Mouse (Mus musculus) hindbrain, embryonic 16.5 days (tissue): ENCODE results near the gene Mslnl. TPM values are rescaled to one million over a fixed set of nuclear protein-coding genes. Genes with fewer than 3 reads are reported as not detected.

Experiments
- ATAC-seq: fragments of 200-750 bp; cut with Nextera tagmentation; 2 replicates; pipeline ENCODE4 v1.8.0; 2017; ENCODE audit warnings: moderate TSS enrichment, moderate library complexity
- H3K27ac ChIP-seq: fragments of 300-500 bp; sonication (generic); 2 replicates; pipeline ENCODE4 v1.5.1; 2014; ENCODE audit warnings: low read depth, mild to moderate bottlenecking, control low read depth, low read length, moderate library complexity
- H3K27me3 ChIP-seq: fragments of 300-500 bp; sonication (generic); replicated peaks from 2 replicates; pipeline ENCODE4 v1.6.1; 2014; ENCODE audit warnings: low read length; ENCODE audit not compliant: control insufficient read depth, insufficient read depth
- H3K36me3 ChIP-seq: fragments of 300-500 bp; sonication (generic); 2 replicates; pipeline ENCODE4 v1.6.1; 2014; ENCODE audit warnings: mild to moderate bottlenecking, low read length, moderate library complexity, mixed read lengths; ENCODE audit not compliant: control insufficient read depth, insufficient read depth
- H3K4me1 ChIP-seq: fragments of 300-500 bp; sonication (generic); 2 replicates; pipeline ENCODE4 v1.6.1; 2014; ENCODE audit warnings: low read depth, low read length; ENCODE audit not compliant: control insufficient read depth, insufficient read depth
- H3K4me2 ChIP-seq: fragments of 300-500 bp; sonication (generic); 2 replicates; pipeline ENCODE4 v1.6.1; 2014; ENCODE audit warnings: mild to moderate bottlenecking, low read length, control low read depth, moderate library complexity
- H3K4me3 ChIP-seq: fragments of 300-500 bp; sonication (generic); 2 replicates; pipeline ENCODE4 v1.5.1; 2014; ENCODE audit warnings: mild to moderate bottlenecking, low read length, control low read depth, moderate library complexity
- H3K9ac ChIP-seq: fragments of 300-500 bp; sonication (generic); 2 replicates; pipeline ENCODE4 v1.6.1; 2014; ENCODE audit warnings: low read depth, mild to moderate bottlenecking, control low read depth, low read length, moderate library complexity
- H3K9me3 ChIP-seq: fragments of 300-500 bp; sonication (generic); 2 replicates; pipeline ENCODE4 v1.6.1; 2014; ENCODE audit warnings: mild to moderate bottlenecking, low read length, moderate library complexity; ENCODE audit not compliant: control insufficient read depth
- WGBS: fragments of 180-500 bp; shearing (Covaris S2); extraction: QIAGEN DNeasy Blood & Tissue Kit; methylation state at CpG from one replicate; pipeline ENCODE4 v1.1.7; 2014; 5-methylcytosine and 5-hydroxymethylcytosine counted together
- polyA plus RNA-seq: library from polyadenylated mRNA; unstranded; fragments of >200 nt; fragmentation: Nextera tagmentation; extraction: Ambion mirVana; gene quantifications from 2 replicates; pipeline ENCODE4 v1.2.1, GENCODE M21; 2015

Mslnl gene
- polyA plus RNA-seq, 1 experiment from 2014 or later: not detected

DNA sequence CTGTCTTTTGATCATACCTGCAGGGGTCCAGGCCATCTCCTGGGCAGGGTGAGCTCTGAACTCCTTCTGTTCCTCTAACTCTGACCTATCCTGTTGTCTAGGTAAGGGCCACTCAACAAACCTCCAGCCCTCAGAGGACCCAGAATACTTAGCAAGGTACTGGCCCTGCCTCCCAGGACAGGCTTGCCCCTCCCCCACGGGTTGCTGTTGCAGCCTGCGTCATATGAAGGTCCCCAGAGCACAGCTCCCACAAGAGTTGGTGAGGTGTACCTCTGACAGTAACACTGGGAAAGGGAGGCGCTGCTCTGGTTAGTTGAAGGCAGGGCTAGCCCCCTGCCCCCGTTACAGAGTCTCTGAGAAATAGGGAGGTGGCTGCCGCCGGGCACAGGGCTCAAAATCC lies 19.7 kb upstream of the Mslnl start:
- WGBS: 2% methylated on average over 6 of the region's 6 CpGs
- peaks cover 25% of the 10 kb centered on the region for H3K27me3 ChIP-seq

GRCm38 (mm10) chr17:25716711-25717637 lies 18.9 kb upstream of the Mslnl start, which contains the start of gene Gng13:
Gng13 (plus strand) TSS chr17:25717171.
- Histone ChIP-seq H3K9me3 (no peaks in the 10 kb centered on the region), H3K27me3 (peaks cover 25% of the 10 kb centered on the region), H3K4me1 (peaks cover 8% of the 10 kb centered on the region), H3K27ac (no peak within 1 kb of the TSS), H3K4me3 (peak within 1 kb of the TSS; percentile 48), H3K4me2 (peak within 1 kb of the TSS; percentile 90), H3K9ac (peak within 1 kb of the TSS; percentile 72), H3K36me3 (no peaks in the 10 kb centered on the region)
- peak; percentile 73; the same call in 1 of the 2 replicates for ATAC-seq
- 1% methylated on average over 27 of the region's 45 CpGs for WGBS

More for the DNA sequence above, 19.7 kb upstream of the Mslnl start:
- no peak for ATAC-seq
- H3K27ac ChIP-seq: no peak overlapping the region
- H3K4me3 ChIP-seq: no peak overlapping the region
- H3K9ac ChIP-seq: no peak overlapping the region
- H3K4me1 ChIP-seq: peaks cover 8% of the 10 kb centered on the region
- H3K36me3 ChIP-seq: no peaks in the 10 kb centered on the region
- no peak overlapping the region for H3K4me2 ChIP-seq
- H3K9me3 ChIP-seq: no peaks in the 10 kb centered on the region

- H3K4me3 ChIP-seq: peak overlapping the region; percentile 48
- peaks cover 25% of the 10 kb centered on the region for H3K27me3 ChIP-seq
- peak; percentile 43; the same call in 1 of the 2 replicates for ATAC-seq
- H3K36me3 ChIP-seq: no peaks in the 10 kb centered on the region
- peak overlapping the region; percentile 72 for H3K9ac ChIP-seq
- peak overlapping the region; percentile 90 for H3K4me2 ChIP-seq
- WGBS: 15% methylated on average over 6 of the region's 6 CpGs
- H3K27ac ChIP-seq: no peak overlapping the region
- H3K9me3 ChIP-seq: no peaks in the 10 kb centered on the region
- peaks cover 8% of the 10 kb centered on the region for H3K4me1 ChIP-seq
These were observed 18.2 kb upstream of the Mslnl start for GRCm38 (mm10) chr17:25717691-25718090.

DNA sequence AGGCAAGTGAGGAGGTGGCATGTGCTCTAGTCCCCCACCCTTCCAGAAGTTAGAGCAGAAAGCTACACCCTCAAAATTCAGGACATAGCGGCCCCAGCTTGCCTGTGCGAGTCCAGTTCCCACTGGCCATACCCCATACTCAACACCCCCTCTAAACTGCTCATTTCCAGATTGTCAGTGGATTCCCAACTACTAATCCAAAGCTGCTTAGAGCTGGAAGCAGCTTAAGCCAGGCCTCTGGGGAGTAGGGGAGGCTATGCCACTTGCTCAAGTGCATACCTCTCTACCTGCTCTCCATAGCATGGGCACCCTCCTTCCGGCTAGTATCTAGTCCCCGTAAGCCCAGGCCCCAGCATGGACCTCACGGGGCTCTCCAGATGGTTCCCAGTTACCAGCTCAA lies 14.4 kb upstream of the Mslnl start:
- 96% methylated on average over 5 of the region's 5 CpGs for WGBS
- H3K27ac ChIP-seq: no peak overlapping the region
- H3K9me3 ChIP-seq: no peaks in the 10 kb centered on the region
- peaks cover 16% of the 10 kb centered on the region for H3K27me3 ChIP-seq
- no peak for ATAC-seq
- no peak overlapping the region for H3K4me2 ChIP-seq
- no peak overlapping the region; the same call in 1 of the 2 replicates for H3K9ac ChIP-seq
- no peaks in the 10 kb centered on the region for H3K36me3 ChIP-seq
- H3K4me3 ChIP-seq: no peak overlapping the region
- H3K4me1 ChIP-seq: peaks cover 9% of the 10 kb centered on the region

GRCm38 (mm10) chr17:25723470-25723869 lies 12.4 kb upstream of the Mslnl start:
- WGBS: 96% methylated on average over 19 of the region's 19 CpGs
- no peak overlapping the region for H3K9ac ChIP-seq

GRCm38 (mm10) chr17:25723919-25724318 lies 11.9 kb upstream of the Mslnl start:
- no peak overlapping the region for H3K4me3 ChIP-seq
- H3K9me3 ChIP-seq: no peaks in the 10 kb centered on the region
- H3K4me1 ChIP-seq: peaks cover 17% of the 10 kb centered on the region
- H3K27me3 ChIP-seq: no peaks in the 10 kb centered on the region
- ATAC-seq: no peak
- no peaks in the 10 kb centered on the region; the same call in 1 of the 2 replicates for H3K36me3 ChIP-seq
- 87% methylated on average over 7 of the region's 7 CpGs for WGBS
- H3K27ac ChIP-seq: no peak overlapping the region
- H3K4me2 ChIP-seq: no peak overlapping the region
- H3K9ac ChIP-seq: no peak overlapping the region

More at GRCm38 (mm10) chr17:25723470-25723869, 12.4 kb upstream of the Mslnl start:
- Histone ChIP-seq H3K4me3 (no peak overlapping the region), H3K4me1 (peaks cover 12% of the 10 kb centered on the region), H3K9me3 (no peaks in the 10 kb centered on the region), H3K36me3 (no peaks in the 10 kb centered on the region), H3K27me3 (no peaks in the 10 kb centered on the region), H3K27ac (no peak overlapping the region), H3K4me2 (no peak overlapping the region)
- no peak for ATAC-seq

DNA sequence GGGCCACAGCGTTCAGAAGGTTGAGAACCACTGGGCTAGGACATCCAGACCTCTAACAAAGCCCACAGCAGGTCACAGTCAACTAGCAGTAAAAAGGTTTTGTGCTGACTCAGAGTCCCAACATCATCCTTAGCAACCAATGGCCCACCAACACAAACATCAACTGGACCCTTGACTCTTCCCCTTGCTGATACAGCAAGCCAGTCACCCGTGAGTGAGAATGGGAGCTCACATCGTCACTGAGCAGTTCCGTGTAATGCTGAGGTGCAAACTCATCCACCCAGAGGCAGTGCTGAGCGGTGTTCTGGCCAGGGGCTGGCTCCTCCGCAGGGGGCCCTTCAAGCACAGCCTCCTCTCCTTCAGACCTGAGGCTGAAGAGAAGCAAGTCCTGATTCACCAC lies 10.6 kb upstream of the Mslnl start:
- Histone ChIP-seq H3K4me2 (no peak overlapping the region), H3K9ac (no peak overlapping the region), H3K27me3 (no peaks in the 10 kb centered on the region), H3K9me3 (no peaks in the 10 kb centered on the region), H3K36me3 (peaks cover 3% of the 10 kb centered on the region), H3K4me1 (peaks cover 18% of the 10 kb centered on the region), H3K27ac (no peak overlapping the region), H3K4me3 (no peak overlapping the region)
- WGBS: 75% methylated on average over 6 of the region's 6 CpGs
- ATAC-seq: no peak

DNA sequence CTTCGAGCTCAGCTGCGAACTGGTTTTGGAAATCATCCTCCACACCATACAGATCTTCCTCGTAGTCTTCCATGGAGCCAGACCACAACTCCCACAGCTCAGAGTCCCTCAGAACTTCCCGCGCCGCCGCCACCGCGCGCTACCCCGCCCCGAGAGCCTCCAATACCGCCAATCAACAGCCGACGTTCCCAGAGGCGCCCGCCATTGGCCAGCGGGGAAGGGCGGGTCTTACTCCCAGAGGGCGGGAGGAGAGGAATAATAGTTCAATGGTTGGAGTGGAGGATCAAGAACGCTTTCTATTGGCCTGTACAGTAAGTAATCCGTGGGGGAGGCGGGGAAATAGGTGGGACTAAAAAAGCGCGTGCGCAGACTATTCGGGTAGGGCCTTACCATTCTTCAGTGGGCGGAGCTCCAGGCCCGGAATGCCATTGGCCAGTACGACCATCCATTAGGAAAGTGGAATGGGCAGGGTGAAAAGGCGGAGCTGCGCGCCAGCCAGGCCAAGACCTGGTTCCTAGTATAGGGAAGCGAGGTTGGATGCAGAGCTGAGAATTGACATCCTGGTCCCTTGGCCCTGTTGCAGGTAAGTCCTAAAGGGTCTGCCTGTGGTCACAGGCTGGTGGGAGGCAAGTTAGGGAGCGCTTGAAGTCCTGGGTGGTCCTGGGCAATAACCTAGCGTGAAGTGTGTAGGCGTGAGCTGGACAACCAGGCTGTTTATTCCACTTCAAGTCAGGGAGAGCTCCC lies 8.4 kb upstream of the Mslnl start, which contains the start of the genes Chtf18 and Rpusd1:
Gene Chtf18 (minus strand): TSS at position 155 of the 744 bp plus-strand sequence.
Gene Rpusd1 (plus strand): TSS at position 406 of the 744 bp plus-strand sequence.
- Histone ChIP-seq H3K9me3 (no peaks in the 10 kb centered on the region), H3K9ac (peak within 1 kb of the TSS; percentile 87), H3K27ac (peak within 1 kb of the TSS; percentile 58; the same call in 1 of the 2 replicates), H3K4me2 (peak within 1 kb of the TSS; percentile 98), H3K4me3 (peak within 1 kb of the TSS; percentile 73), H3K4me1 (peaks cover 18% of the 10 kb centered on the region), H3K36me3 (peaks cover 3% of the 10 kb centered on the region), H3K27me3 (no peaks in the 10 kb centered on the region)
- under 1% methylated on average over 37 of the region's 37 CpGs for WGBS
- peak; percentile 99 for ATAC-seq

- Histone ChIP-seq H3K4me1 (peaks cover 18% of the 10 kb centered on the region), H3K27me3 (no peaks in the 10 kb centered on the region), H3K36me3 (peaks cover 3% of the 10 kb centered on the region), H3K27ac (no peak overlapping the region), H3K9me3 (no peaks in the 10 kb centered on the region), H3K4me2 (peak overlapping the region; percentile 98), H3K4me3 (peak overlapping the region; percentile 73), H3K9ac (peak overlapping the region; percentile 87)
- ATAC-seq: no peak; the same call in 1 of the 2 replicates
- WGBS: 14% methylated on average over 4 of the region's 4 CpGs
These were observed 7.9 kb upstream of the Mslnl start for GRCm38 (mm10) chr17:25728009-25728270.
